Mouse (Mus musculus) heart, postnatal 0 days (tissue): ENCODE measurements around the gene Mrpl33. TPM values are rescaled to one million over a fixed set of nuclear protein-coding genes. Genes with fewer than 3 reads are reported as not detected.

Experiments
- ATAC-seq: fragments of 200-750 bp; cut with Nextera tagmentation; 2 replicates; pipeline ENCODE4 v1.8.0; 2017; ENCODE audit warnings: low read depth, moderate number of reproducible peaks, moderate library complexity; ENCODE audit not compliant: insufficient read depth
- DNase-seq: peaks from one replicate; pipeline ENCODE4 v3.0.0-alpha.2; 2016; ENCODE audit warnings: low spot score
- H3K27ac ChIP-seq: fragments of 300-500 bp; sonication (generic); 2 replicates; pipeline ENCODE4 v1.5.1; 2014; ENCODE audit warnings: low read depth, mild to moderate bottlenecking
- H3K27me3 ChIP-seq: fragments of 300-500 bp; sonication (generic); 2 replicates; pipeline ENCODE4 v1.6.1; 2014; ENCODE audit warnings: low read length, mixed read lengths; ENCODE audit not compliant: control insufficient read depth, insufficient read depth
- H3K36me3 ChIP-seq: fragments of 300-500 bp; sonication (generic); replicated peaks from 2 replicates; pipeline ENCODE4 v1.6.1; 2014; ENCODE audit warnings: low read length, mixed read lengths; ENCODE audit not compliant: control insufficient read depth, insufficient read depth
- H3K4me1 ChIP-seq: fragments of 300-500 bp; sonication (generic); 2 replicates; pipeline ENCODE4 v1.6.1; 2014; ENCODE audit warnings: antibody characterized with exemption; ENCODE audit not compliant: control insufficient read depth, insufficient read depth
- H3K4me2 ChIP-seq: fragments of 300-500 bp; sonication (generic); 2 replicates; pipeline ENCODE4 v1.6.1; 2014; ENCODE audit warnings: low read depth, mild to moderate bottlenecking, low read length, moderate library complexity
- H3K4me3 ChIP-seq: fragments of 300-500 bp; sonication (generic); 2 replicates; pipeline ENCODE4 v1.5.1; 2014; ENCODE audit warnings: low read depth, low read length
- H3K9ac ChIP-seq: fragments of 300-500 bp; sonication (generic); replicated peaks from 2 replicates; pipeline ENCODE4 v1.6.1; 2014; ENCODE audit warnings: low read depth, low read length, mixed read lengths
- H3K9me3 ChIP-seq: fragments of 300-500 bp; sonication (generic); replicated peaks from 2 replicates; pipeline ENCODE4 v1.6.1; 2016; ENCODE audit warnings: low read length; ENCODE audit not compliant: control insufficient read depth
- CTCF ChIP-seq: IDR thresholded peaks from 2 replicates; pipeline ENCODE4 v1.5.1; 2016; ENCODE audit warnings: antibody characterized with exemption, control low read depth, low read depth
- EP300 ChIP-seq: IDR thresholded peaks from 2 replicates; pipeline ENCODE4 v1.6.1; 2016; ENCODE audit warnings: antibody characterized with exemption, low read depth
- WGBS: fragments of 180-500 bp; shearing (Covaris S2); extraction: QIAGEN DNeasy Blood & Tissue Kit; methylation state at CpG from one replicate; pipeline ENCODE4 v1.1.7; 2014; 5-methylcytosine and 5-hydroxymethylcytosine counted together
- polyA plus RNA-seq: library from polyadenylated mRNA; unstranded; fragments of >200 nt; fragmentation: Nextera tagmentation; extraction: Ambion mirVana; gene quantifications from 2 replicates; pipeline ENCODE4 v1.2.1, GENCODE M21; 2015
- total RNA-seq: library from RNA; depleted of rRNA; stranded (reverse); fragments of >200 nt; gene quantifications from 2 replicates; pipeline ENCODE4 v1.2.3, GENCODE M21; 2014; ENCODE audit warnings: low replicate concordance

Gene Mrpl33
- total and polyA plus RNA-seq, 2 experiments from 2014 or later: 272 to 634 TPM

- DNase-seq (no peak), ATAC-seq (no peak)
- Histone ChIP-seq H3K4me3 (no peak overlapping the region), H3K36me3 (no peaks in the 10 kb centered on the region), H3K4me2 (no peak overlapping the region), H3K9ac (no peak overlapping the region), H3K4me1 (peaks cover 28% of the 10 kb centered on the region), H3K9me3 (no peaks in the 10 kb centered on the region), H3K27ac (no peak overlapping the region), H3K27me3 (no peaks in the 10 kb centered on the region)
- 87% methylated on average over 3 of the region's 3 CpGs for WGBS
- TF ChIP-seq EP300: no peak
- no peak for TF ChIP-seq CTCF
Observed at GRCm38 (mm10) chr5:31573722-31574121, 23.0 kb upstream of the Mrpl33 start.

- Histone ChIP-seq H3K4me1 (peaks cover 5% of the 10 kb centered on the region; the same call in 1 of the 2 replicates), H3K27me3 (no peaks in the 10 kb centered on the region), H3K9me3 (no peaks in the 10 kb centered on the region), H3K9ac (no peak overlapping the region), H3K4me2 (no peak overlapping the region), H3K4me3 (no peak overlapping the region), H3K27ac (no peak overlapping the region), H3K36me3 (no peaks in the 10 kb centered on the region)
- TF ChIP-seq CTCF: no peak
- no peak for TF ChIP-seq EP300
- ATAC-seq (peak; percentile 36), DNase-seq (no peak)
- WGBS: 47% methylated on average over 7 of the region's 7 CpGs
Observed at GRCm38 (mm10) chr5:31576539-31576975, 20.2 kb upstream of the Mrpl33 start.

GRCm38 (mm10) chr5:31581263-31581662 lies 15.5 kb upstream of the Mrpl33 start:
- TF ChIP-seq EP300 (no peak), CTCF (no peak)
- no peak overlapping the region for H3K27ac ChIP-seq
- WGBS: 69% methylated on average over 6 of the region's 6 CpGs
- DNase-seq: no peak
- H3K27me3 ChIP-seq: no peaks in the 10 kb centered on the region
- H3K9ac ChIP-seq: no peak overlapping the region
- no peaks in the 10 kb centered on the region for H3K36me3 ChIP-seq
- H3K4me1 ChIP-seq: no peaks in the 10 kb centered on the region
- H3K9me3 ChIP-seq: no peaks in the 10 kb centered on the region
- no peak for ATAC-seq
- H3K4me3 ChIP-seq: no peak overlapping the region
- H3K4me2 ChIP-seq: no peak overlapping the region

GRCm38 (mm10) chr5:31581932-31582331 lies 14.8 kb upstream of the Mrpl33 start:
- Histone ChIP-seq H3K9me3 (no peaks in the 10 kb centered on the region), H3K27ac (no peak overlapping the region), H3K9ac (no peak overlapping the region), H3K36me3 (no peaks in the 10 kb centered on the region), H3K27me3 (no peaks in the 10 kb centered on the region), H3K4me1 (no peaks in the 10 kb centered on the region), H3K4me3 (no peak overlapping the region), H3K4me2 (no peak overlapping the region)
- no peak for TF ChIP-seq EP300
- no peak for TF ChIP-seq CTCF
- DNase-seq: no peak
- no peak for ATAC-seq
- WGBS: 55% methylated on average over 3 of the region's 3 CpGs

GRCm38 (mm10) chr5:31583261-31583660 lies 13.5 kb upstream of the Mrpl33 start:
- Histone ChIP-seq H3K4me1 (0 out of 2 replicates have a peak, but pooled peaks cover 3% of the 10 kb centered on the region), H3K36me3 (no peaks in the 10 kb centered on the region), H3K9me3 (no peaks in the 10 kb centered on the region), H3K4me2 (no peak overlapping the region), H3K27ac (no peak overlapping the region), H3K4me3 (no peak overlapping the region), H3K27me3 (no peaks in the 10 kb centered on the region), H3K9ac (no peak overlapping the region)
- TF ChIP-seq EP300 (no peak), CTCF (no peak)
- WGBS: 76% methylated on average over 2 of the region's 2 CpGs
- no peak for DNase-seq
- no peak for ATAC-seq

GRCm38 (mm10) chr5:31585526-31585925 lies 11.2 kb upstream of the Mrpl33 start:
- DNase-seq (no peak), ATAC-seq (no peak)
- Histone ChIP-seq H3K9ac (no peak overlapping the region), H3K36me3 (no peaks in the 10 kb centered on the region), H3K9me3 (peaks cover 5% of the 10 kb centered on the region; the same call in 1 of the 2 replicates), H3K4me3 (no peak overlapping the region), H3K4me2 (no peak overlapping the region), H3K4me1 (0 out of 2 replicates have a peak, but pooled peaks cover 3% of the 10 kb centered on the region), H3K27me3 (no peaks in the 10 kb centered on the region), H3K27ac (no peak overlapping the region)
- 88% methylated on average over 4 of the region's 4 CpGs for WGBS
- TF ChIP-seq CTCF (no peak), EP300 (no peak)
